Mouse (Mus musculus) layer of hippocampus, adult 2 months (tissue): ENCODE data around the gene Gdpgp1. TPM values are rescaled to one million over a fixed set of nuclear protein-coding genes. Genes with fewer than 3 reads are reported as not detected.

Experiments
- DNase-seq, 2 experiments: peaks; one replicate each; pipeline ENCODE4 v3.0.0; 2022; ENCODE audit warnings: low spot score in 2 of 2
- H3K27ac ChIP-seq: fragments of 200-600 bp; 2 replicates; pipeline ENCODE4 v1.8.1; 2022
- H3K4me3 ChIP-seq: fragments of 200-600 bp; 2 replicates; pipeline ENCODE4 v1.8.1; 2022; ENCODE audit warnings: mild to moderate bottlenecking
- CTCF ChIP-seq: fragments of 200-600 bp; conservative IDR thresholded peaks from 2 replicates; pipeline ENCODE4 v1.8.1; 2022; ENCODE audit warnings: antibody characterized with exemption, mild to moderate bottlenecking, moderate library complexity
- long read RNA-seq, 2 experiments: library from polyadenylated mRNA; stranded (forward); transcript quantifications; one replicate each; pipeline ENCODE4 v2.0.0; 2021; ENCODE audit warnings: borderline mapping rate in 2 of 2
- total RNA-seq, 2 experiments: library from RNA; stranded (reverse); gene quantifications; 2 replicates each; pipeline ENCODE4 v1.2.3; 2021

Gene Gdpgp1
- total RNA-seq: 1 to 10 TPM; 6.1 to 6.8 TPM
- long read RNA-seq, experiment 1, full-length matches to known transcripts: 7 of 11 reads
- long read RNA-seq, experiment 1, partial matches to known transcripts: 0 of 11 reads
- long read RNA-seq, experiment 1, other reads (novel, unspliced or antisense): 4 of 11 reads
- long read RNA-seq, experiment 2, full-length matches to known transcripts: 10 of 11 reads
- long read RNA-seq, experiment 2, partial matches to known transcripts: 0 of 11 reads
- long read RNA-seq, experiment 2, other reads (novel, unspliced or antisense): 1 of 11 reads

DNA sequence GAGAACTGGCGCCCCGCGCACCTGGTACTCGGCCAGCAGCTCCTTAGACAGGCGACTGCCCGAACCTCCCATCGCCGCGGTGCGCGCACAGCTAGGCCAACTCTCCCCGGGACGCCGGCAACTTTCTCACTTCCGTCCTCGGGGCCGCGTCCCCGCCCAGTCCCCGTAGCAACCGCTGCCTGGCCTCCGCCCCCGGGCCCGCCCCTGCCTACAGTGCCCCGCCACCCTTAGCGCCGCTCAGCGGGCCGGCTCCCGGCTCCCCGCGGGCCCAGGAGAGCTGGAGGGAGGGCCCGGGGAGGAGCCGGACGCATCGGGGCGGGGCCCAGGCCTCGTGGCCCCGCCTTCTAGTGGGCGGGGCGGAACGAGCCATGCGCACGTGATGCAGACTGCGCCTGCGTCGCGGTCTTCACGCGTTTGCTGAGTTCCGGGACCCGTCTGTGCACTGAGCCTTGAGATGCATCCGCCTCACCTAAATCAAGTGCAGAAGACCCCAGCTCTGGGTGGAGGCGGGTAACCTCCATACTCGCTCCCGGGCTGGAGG is at the start of gene Gdpgp1, which contains the start of gene Cib1:
TSS of gene Gdpgp1 (plus strand) at position 377 of the 541 bp plus-strand sequence.
TSS of gene Cib1 (minus strand) at position 325 of the 541 bp plus-strand sequence.
- Histone ChIP-seq H3K27ac (peak within 1 kb of the TSS; percentile 71), H3K4me3 (peak within 1 kb of the TSS; percentile 75)
- no peak for TF ChIP-seq CTCF
- DNase-seq: peak; percentile 94 to 95

DNA sequence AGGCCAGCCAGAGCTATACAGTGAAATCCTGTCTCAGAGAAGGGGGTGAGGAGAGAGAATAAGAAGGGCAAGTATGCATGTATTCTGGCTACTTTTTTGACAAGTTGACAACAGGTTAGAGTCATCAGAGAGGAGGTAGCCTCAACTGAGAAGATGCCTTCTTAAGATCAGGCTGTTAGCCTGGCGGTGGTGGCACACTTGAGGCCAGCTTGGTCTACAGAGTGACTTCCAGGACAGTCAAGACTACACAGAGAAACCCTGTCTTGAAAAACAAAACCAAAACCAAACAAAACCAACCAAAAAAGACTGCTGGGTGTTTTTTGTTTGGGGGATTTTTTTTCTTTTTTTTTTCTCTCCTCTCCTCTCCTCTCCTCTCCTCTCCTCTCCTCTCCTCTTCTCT is 49.2 kb upstream of the Gdpgp1 start:
- no peak for TF ChIP-seq CTCF
- no peak overlapping the region for H3K27ac ChIP-seq
- no peak overlapping the region for H3K4me3 ChIP-seq
- no peak for DNase-seq

DNA sequence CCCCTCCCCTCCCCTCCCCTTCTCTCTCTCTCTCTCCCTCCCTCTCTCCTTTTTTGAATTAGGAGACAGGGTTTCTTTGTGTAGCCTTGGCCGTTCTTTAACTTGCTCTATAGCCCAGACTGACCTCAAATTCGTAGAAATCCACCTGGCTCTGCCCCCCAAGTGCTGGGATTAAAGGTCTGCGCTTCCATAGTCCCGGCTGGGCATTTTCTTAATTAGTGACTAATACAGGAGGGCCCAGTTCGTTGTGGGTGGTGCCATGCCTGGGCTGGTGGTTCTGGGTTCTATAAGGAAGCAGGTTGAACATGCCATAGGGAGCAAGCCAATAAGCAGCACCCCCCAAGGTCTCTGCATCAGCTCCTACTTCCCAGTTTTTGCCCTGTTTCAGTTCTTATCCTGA is 48.7 kb upstream of the Gdpgp1 start:
- no peak overlapping the region for H3K27ac ChIP-seq
- no peak for DNase-seq
- H3K4me3 ChIP-seq: no peak overlapping the region
- TF ChIP-seq CTCF: no peak

DNA sequence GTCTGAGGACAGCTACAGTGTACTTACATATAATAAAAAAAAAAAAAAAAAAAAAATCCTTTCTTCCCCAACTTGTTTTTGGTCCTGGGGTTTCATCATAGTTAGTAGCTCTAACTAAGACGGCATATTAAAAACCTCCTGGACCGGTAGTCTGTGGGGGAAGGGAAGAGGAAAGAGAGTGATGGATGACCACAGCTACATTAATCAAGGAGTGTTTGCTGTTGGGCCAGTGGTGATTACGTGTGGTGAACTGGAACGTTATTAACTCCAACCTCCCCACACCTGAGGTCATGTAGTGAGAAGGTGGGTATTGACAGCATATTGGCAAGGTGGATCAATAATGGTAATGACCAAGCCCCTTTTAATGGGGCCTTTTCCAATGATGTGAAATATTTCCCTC is 48.1 kb upstream of the Gdpgp1 start:
- H3K4me3 ChIP-seq: no peak overlapping the region
- no peak overlapping the region for H3K27ac ChIP-seq
- no peak for DNase-seq
- TF ChIP-seq CTCF: no peak

DNA sequence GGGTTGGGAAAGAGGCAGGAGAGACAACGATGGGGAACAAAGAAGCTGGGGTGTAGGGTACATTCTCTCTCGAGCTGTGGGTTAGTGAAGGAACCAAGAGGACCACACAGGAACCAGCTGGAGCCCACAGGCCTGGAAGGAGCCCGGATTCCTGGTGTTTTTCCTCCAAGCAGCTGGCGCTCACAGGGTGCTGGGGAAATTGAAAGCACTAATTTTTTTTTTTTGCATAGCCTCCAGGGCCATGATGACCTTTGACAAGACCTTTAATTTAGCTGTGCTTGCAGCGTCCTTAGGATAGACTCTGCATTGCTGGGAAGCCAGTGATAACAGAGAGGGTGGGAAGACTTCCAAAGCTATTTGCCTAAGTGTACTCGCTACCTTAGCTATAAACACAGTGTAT is 47.7 kb upstream of the Gdpgp1 start:
- TF ChIP-seq CTCF: no peak
- no peak for DNase-seq
- Histone ChIP-seq H3K27ac (no peak overlapping the region), H3K4me3 (no peak overlapping the region)

DNA sequence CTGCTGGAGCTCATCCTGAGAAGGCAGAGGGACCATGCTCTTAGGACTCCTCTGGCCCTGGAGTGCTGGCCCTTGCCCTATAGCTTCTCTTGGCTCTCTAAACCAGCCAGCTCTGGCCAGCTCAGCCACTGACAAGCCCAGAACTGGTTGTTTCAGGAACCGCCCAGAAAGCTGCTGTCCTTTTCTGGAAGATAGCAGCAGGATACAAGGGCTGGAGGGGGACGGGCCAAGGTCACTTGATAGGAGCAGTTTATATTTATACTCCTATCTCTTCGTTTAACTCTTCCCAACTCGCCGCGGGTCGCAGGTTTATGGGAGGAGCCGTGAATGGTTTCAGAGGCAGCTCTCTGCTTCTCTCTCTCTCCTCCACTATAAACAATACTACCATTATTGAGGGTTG is 46.6 kb upstream of the Gdpgp1 start:
- H3K4me3 ChIP-seq: peak overlapping the region; percentile 57
- no peak for DNase-seq
- TF ChIP-seq CTCF: no peak
- peak overlapping the region; percentile 99 for H3K27ac ChIP-seq

DNA sequence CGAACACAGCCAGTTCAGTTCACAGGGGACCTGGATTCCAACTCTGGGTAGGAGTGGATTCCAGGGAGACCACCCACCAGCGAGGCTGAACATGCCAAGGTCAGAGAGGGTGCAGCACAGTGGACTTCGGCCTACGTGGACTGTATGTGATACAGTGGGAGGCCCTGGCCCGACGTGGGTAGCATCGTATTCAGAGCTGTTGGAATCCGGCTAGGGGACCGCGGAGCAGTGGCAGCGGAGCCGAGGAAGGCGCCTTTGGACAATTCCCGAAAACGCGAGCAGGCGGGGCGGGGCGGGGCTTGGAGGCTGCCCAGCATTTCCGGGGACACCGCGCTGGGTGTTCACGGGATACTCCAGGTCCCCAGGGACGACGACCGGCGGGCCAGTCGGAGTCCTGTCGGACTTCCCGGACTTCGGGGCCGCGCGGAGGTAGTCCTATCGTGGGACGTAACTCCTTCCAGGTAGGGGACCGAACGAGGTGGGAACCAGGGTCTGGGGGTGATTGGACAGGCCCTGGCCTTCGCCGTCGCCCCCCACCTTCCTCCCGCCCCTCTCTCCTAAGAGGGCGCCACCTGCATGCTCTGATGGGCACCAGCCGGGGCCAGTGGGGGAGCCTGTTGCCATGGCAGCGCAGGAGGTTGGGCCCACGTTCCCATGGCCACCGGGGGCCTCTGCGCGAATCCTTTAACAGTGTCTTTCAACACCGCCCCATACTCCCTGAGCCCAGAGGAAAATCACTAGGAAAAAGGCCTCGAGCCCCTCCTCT is 46.0 kb upstream of the Gdpgp1 start, which contains the start of gene Sema4b:
TSS of gene Sema4b (plus strand) at position 311 of the 766 bp plus-strand sequence.
- peak within 1 kb of the TSS; percentile 57 for H3K4me3 ChIP-seq
- H3K27ac ChIP-seq: peak within 1 kb of the TSS; percentile 99
- peak; percentile 96 for DNase-seq
- peak; percentile 55 for TF ChIP-seq CTCF

DNA sequence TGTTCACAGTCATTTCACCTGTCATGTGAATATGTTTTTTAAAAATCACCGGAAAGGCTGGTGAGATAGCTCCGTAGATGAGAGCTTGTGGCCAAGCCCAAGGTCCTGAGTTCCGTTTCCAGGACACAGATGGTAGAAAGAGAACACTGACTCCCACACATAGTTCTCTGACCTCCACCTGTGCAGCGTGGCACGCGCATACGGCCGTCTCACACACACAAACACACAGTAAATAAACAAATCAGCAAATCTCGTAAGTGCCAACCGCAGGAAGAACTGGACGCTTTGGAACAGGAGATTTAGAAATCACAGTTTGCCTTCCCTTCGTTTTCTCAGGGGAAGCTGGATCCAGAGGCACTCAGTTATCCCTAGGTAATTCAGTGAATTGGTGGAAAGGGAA is 45.2 kb upstream of the Gdpgp1 start:
- Histone ChIP-seq H3K27ac (peak overlapping the region; percentile 99), H3K4me3 (peak overlapping the region; percentile 57)
- peak in 1 of 2 experiments; percentile 14 for DNase-seq
- no peak for TF ChIP-seq CTCF

DNA sequence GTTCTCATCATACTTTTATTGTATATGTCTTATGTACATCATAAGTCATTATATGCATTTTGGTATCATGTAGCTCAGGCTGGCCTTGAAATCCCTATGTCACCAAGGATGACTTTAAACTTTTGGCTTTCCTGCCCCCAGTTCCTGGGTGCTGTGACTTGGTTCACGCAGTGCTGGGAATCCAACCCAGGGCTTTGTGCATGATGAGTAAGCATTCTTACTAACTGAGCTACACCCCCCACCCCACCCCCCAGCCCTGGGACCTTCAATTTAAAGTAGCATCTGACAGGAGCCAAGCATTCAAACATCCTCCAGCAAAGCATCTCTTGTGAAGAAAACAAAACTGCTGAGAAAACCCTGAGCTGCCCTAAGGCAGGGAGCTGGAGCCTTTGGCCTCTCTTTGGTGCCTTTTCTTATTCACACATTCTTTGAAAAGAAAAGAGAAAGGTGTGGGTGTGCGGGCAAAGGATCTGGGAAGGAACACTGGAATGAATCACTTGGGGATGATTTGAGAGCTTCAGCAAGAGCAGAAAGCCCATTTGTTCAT is 44.0 kb upstream of the Gdpgp1 start:
- DNase-seq: no peak
- H3K4me3 ChIP-seq: 0 out of 2 replicates have a peak overlapping the region, but pooled peaks have one; percentile 5
- TF ChIP-seq CTCF: no peak
- peak overlapping the region; percentile 99 for H3K27ac ChIP-seq

DNA sequence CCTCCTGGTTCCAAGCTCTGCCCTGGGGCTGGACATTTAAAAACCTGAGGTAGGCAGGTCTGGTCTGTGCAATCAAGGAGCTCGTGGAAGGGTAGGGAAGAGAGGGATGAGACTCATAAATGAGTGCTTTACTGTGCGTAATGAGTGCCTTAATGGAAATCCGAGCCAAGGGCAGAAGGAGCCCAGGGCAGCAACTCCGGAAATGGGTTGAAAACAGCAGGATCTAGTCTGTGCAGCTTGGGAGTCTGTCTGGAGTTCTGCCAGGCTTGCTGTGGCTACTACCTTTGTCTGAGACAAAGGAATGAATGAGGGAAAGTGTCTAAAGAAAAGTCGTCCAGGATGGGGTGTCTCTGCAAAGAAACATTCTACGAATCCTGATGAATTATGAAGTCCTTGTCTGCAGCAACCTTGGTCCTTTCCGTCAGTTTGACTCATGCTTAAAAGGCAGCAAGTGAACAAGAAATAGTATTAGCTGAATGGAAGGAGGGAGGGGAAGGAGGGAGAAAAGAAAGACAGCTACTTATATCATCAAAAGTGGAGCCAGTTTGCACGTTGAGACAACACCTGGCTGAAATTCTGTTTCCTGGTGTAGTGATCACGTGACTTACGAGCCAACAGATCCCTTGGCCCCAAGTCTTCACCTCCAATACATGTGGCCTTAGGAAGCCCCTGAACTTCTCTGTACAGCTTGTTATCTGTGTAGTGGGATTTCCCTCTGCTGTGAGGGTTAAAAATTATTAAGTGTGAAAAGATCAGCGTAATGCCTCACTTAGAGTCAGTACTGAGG is 43.3 kb upstream of the Gdpgp1 start:
- DNase-seq: no peak
- H3K27ac ChIP-seq: peak overlapping the region; percentile 99
- peak overlapping the region; percentile 5; the same call in 1 of the 2 replicates for H3K4me3 ChIP-seq
- TF ChIP-seq CTCF: no peak

DNA sequence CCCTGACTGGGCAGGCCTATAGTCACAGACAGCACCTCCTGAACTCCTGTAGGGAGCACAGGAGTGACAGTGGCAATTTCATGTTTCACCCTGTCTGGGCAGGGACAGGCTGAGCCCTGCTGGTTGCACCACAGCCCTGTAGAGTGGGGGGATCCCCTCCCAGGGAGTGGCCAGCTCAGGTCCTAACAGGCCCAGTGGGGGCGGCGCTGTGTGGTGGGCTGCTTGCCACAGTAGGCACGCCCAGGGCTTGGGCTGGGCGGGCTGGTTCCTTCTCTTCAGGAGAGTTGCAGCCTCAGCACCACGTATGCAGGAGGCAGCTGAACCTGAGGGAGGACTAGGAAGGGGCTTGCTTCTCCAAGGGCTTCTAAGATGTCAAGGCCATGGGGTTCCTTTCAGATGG is 41.2 kb upstream of the Gdpgp1 start:
- Histone ChIP-seq H3K27ac (peak overlapping the region; percentile 74), H3K4me3 (no peak overlapping the region)
- TF ChIP-seq CTCF: no peak
- no peak for DNase-seq
